Mouse (Mus musculus) E14TG2a.4 (cell line): Measurements from ENCODE around the gene Rbfox1.

Experiments
- H3K27me3 ChIP-seq: 2 replicates; pipeline ENCODE4 v1.6.1; 2014; ENCODE audit warnings: low read length, control low read depth; ENCODE audit not compliant: insufficient read depth
- H3K36me3 ChIP-seq: 2 replicates; pipeline ENCODE4 v1.6.1; 2014; ENCODE audit warnings: low read length, control low read depth; ENCODE audit not compliant: insufficient read depth
- H3K4me1 ChIP-seq: replicated peaks from 2 replicates; pipeline ENCODE4 v1.6.1; 2014; ENCODE audit warnings: low read depth, low read length, control low read depth
- H3K4me3 ChIP-seq: replicated peaks from 2 replicates; pipeline ENCODE4 v1.5.1; 2014; ENCODE audit warnings: mild to moderate bottlenecking, low read length
- H3K9me3 ChIP-seq: 2 replicates; pipeline ENCODE4 v1.6.1; 2014; ENCODE audit warnings: low read length, control low read depth
- CTCF ChIP-seq: conservative IDR thresholded peaks from 2 replicates; pipeline ENCODE4 v1.5.1; 2014; ENCODE audit warnings: low read length
- NANOG ChIP-seq: IDR thresholded peaks from 2 replicates; pipeline ENCODE4 v1.6.1; 2014; ENCODE audit warnings: borderline replicate concordance, low read length, mixed read lengths
- POU5F1 ChIP-seq: IDR thresholded peaks from 2 replicates; pipeline ENCODE4 v1.6.1; 2014; ENCODE audit warnings: low read length, borderline replicate concordance

The Rbfox1 gene

DNA sequence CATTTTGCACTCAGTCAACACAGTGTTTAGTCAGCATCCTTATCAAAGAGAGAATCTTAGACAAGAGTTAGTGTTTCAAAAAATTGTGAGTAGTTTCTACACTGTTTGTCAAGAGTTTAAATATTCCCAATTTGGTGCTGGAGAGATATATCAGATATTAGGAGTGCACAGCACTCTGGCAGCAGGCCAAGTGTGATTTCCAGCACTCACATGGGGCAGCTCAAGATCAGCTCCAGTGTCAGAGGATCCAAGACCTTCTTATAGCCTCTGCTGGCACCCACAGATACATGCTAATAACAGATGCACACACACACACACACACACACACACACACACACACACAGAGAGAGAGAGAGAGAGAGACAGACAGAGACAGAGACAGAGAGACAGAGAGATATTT is 424.8 kb downstream of the Rbfox1 start:
- TF ChIP-seq NANOG (no peak), CTCF (no peak), POU5F1 (no peak)
- H3K9me3 ChIP-seq: no peaks in the 10 kb centered on the region
- H3K4me1 ChIP-seq: no peaks in the 10 kb centered on the region
- H3K27me3 ChIP-seq: no peaks in the 10 kb centered on the region
- H3K4me3 ChIP-seq: no peak overlapping the region
- no peaks in the 10 kb centered on the region for H3K36me3 ChIP-seq

- no peaks in the 10 kb centered on the region for H3K4me1 ChIP-seq
- no peaks in the 10 kb centered on the region for H3K27me3 ChIP-seq
- no peak overlapping the region for H3K4me3 ChIP-seq
- no peaks in the 10 kb centered on the region for H3K36me3 ChIP-seq
- no peaks in the 10 kb centered on the region for H3K9me3 ChIP-seq
- no peak for TF ChIP-seq CTCF
- TF ChIP-seq NANOG: no peak
- TF ChIP-seq POU5F1: no peak
These were observed 425.9 kb downstream of the Rbfox1 start for GRCm38 (mm10) chr16:6310744-6311678.

GRCm38 (mm10) chr16:6313689-6314088 is 428.5 kb downstream of the Rbfox1 start:
- no peaks in the 10 kb centered on the region for H3K27me3 ChIP-seq
- TF ChIP-seq CTCF (no peak), NANOG (no peak), POU5F1 (no peak)
- no peaks in the 10 kb centered on the region for H3K36me3 ChIP-seq
- no peaks in the 10 kb centered on the region for H3K4me1 ChIP-seq
- no peaks in the 10 kb centered on the region for H3K9me3 ChIP-seq
- H3K4me3 ChIP-seq: no peak overlapping the region

DNA sequence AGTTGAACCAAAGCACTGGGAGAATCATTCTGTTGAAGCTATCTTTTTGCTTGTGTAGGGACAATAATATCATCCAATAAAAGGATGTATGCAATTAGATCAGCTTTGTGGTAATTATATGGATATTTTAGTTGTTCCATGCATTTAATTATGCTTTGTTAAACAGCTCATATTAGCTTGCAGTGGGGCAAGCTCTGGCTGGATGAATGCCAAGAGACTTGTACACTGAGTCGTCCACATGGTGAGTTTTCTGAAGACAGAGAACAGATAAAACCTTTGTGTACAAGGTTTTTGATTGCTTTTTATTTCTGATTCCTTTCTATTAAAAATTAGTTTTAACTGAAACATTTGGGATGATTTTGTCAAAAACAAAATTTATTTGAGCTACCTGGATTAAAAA is 439.7 kb downstream of the Rbfox1 start:
- no peaks in the 10 kb centered on the region for H3K4me1 ChIP-seq
- H3K36me3 ChIP-seq: no peaks in the 10 kb centered on the region
- H3K27me3 ChIP-seq: no peaks in the 10 kb centered on the region
- H3K9me3 ChIP-seq: no peaks in the 10 kb centered on the region
- no peak overlapping the region for H3K4me3 ChIP-seq
- TF ChIP-seq CTCF (no peak), POU5F1 (no peak), NANOG (no peak)

DNA sequence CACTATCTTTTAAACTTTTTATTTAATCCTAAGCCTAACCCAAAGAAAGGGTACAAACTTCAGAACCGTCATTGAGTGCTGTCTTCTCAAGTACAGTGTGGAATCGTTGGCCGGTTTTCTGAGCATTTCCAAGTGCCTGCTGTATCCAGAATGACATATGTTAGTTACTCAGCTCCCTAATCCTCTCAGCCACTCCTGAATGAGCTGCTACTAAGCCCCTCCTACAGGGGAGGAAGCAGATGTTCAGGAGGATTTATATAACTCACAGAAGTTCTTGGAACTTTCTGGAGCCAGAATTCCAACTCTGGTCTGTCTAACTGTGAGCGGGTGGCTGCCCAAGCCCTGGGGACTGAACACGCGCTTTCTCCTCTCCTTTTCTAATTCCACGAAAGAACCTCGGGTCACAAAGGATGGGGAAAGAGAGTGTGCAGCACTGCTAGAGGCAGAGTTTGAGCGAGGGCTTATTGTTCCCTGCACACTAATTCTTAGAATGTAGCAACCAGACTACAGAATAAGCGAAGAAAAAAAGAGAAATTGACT is 446.3 kb downstream of the Rbfox1 start:
- no peaks in the 10 kb centered on the region for H3K27me3 ChIP-seq
- TF ChIP-seq CTCF (no peak), POU5F1 (no peak), NANOG (no peak)

DNA sequence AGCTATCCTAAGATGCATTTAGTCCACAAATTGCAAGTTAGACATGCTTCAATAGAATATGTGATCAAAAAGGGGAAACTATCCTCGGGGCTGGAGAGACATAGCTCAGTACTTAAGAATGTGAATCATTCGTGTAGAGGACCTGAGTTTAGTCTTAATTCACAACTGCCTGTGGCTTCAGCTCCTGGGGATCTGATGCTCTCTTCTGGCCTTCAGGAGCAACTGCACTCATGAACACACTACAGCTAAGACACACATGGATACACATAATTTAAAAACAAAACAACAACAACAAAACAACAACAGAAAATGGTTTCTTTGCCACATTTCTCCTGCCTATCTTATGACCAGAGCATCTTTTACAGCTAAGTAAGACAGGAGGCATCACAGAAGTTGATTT is 448.1 kb downstream of the Rbfox1 start:
- Histone ChIP-seq H3K9me3 (no peaks in the 10 kb centered on the region), H3K27me3 (peaks cover 3% of the 10 kb centered on the region; the same call in 1 of the 2 replicates), H3K36me3 (no peaks in the 10 kb centered on the region), H3K4me1 (no peaks in the 10 kb centered on the region), H3K4me3 (no peak overlapping the region)
- peak; percentile 21; the same call in 1 of the 2 replicates for TF ChIP-seq CTCF
- no peak for TF ChIP-seq NANOG
- no peak for TF ChIP-seq POU5F1

More for the DNA sequence above, 446.3 kb downstream of the Rbfox1 start:
- Histone ChIP-seq H3K36me3 (no peaks in the 10 kb centered on the region), H3K9me3 (no peaks in the 10 kb centered on the region), H3K4me1 (no peaks in the 10 kb centered on the region), H3K4me3 (no peak overlapping the region)

GRCm38 (mm10) chr16:6348103-6348502 is 462.9 kb downstream of the Rbfox1 start:
- Histone ChIP-seq H3K4me1 (peaks cover 14% of the 10 kb centered on the region; the same call in 1 of the 2 replicates), H3K36me3 (no peaks in the 10 kb centered on the region), H3K4me3 (peak overlapping the region; percentile 73), H3K27me3 (peaks cover 44% of the 10 kb centered on the region), H3K9me3 (no peaks in the 10 kb centered on the region)
- TF ChIP-seq NANOG (no peak), POU5F1 (no peak), CTCF (no peak)

- Histone ChIP-seq H3K27me3 (peaks cover 44% of the 10 kb centered on the region), H3K36me3 (no peaks in the 10 kb centered on the region), H3K4me3 (peak overlapping the region; percentile 73), H3K4me1 (peaks cover 14% of the 10 kb centered on the region; the same call in 1 of the 2 replicates), H3K9me3 (no peaks in the 10 kb centered on the region)
- TF ChIP-seq POU5F1 (no peak), NANOG (no peak), CTCF (no peak)
These were observed 463.6 kb downstream of the Rbfox1 start for GRCm38 (mm10) chr16:6348581-6349241.

GRCm38 (mm10) chr16:6349381-6349780 is 464.2 kb downstream of the Rbfox1 start:
- Histone ChIP-seq H3K36me3 (no peaks in the 10 kb centered on the region), H3K4me1 (peaks cover 14% of the 10 kb centered on the region; the same call in 1 of the 2 replicates), H3K4me3 (peak overlapping the region; percentile 73), H3K27me3 (peaks cover 44% of the 10 kb centered on the region), H3K9me3 (no peaks in the 10 kb centered on the region)
- TF ChIP-seq CTCF: no peak
- no peak for TF ChIP-seq POU5F1
- TF ChIP-seq NANOG: no peak
